Mouse (Mus musculus) thymus, postnatal 0 days (tissue): ENCODE data around the gene Higd1a. TPM values are rescaled to one million over a fixed set of nuclear protein-coding genes. Genes with fewer than 3 reads are reported as not detected.

Experiments
- DNase-seq: peaks from one replicate; pipeline ENCODE4 v3.0.0-alpha.2; 2015; ENCODE audit warnings: low spot score
- polyA plus RNA-seq: library from polyadenylated mRNA; unstranded; fragments of >200 nt; fragmentation: Nextera tagmentation; extraction: Ambion mirVana; gene quantifications from 2 replicates; pipeline ENCODE4 v1.2.1, GENCODE M21; 2015

The Higd1a gene
- polyA plus RNA-seq, 1 experiment from 2014 or later: 142 TPM

- DNase-seq: no peak
Observed at GRCm38 (mm10) chr9:121798887-121799520, 59.2 kb downstream of the Higd1a start.

Other genes with a start within 250 kb of the Higd1a start
- gene Lyzl4, start 216.3 kb downstream of the Higd1a start, polyA plus RNA-seq: 1.2 and 1.3 TPM in 2 replicates
- gene Vipr1, start 215.6 kb downstream of the Higd1a start, polyA plus RNA-seq: 1.3 and 1.4 TPM in 2 replicates
- gene Sec22c, start 152.9 kb downstream of the Higd1a start, polyA plus RNA-seq: 18.8 and 21.5 TPM in 2 replicates
- gene Ss18l2, start 148.0 kb downstream of the Higd1a start, polyA plus RNA-seq: 127 and 128 TPM in 2 replicates
- 71.0 and 83.5 TPM in 2 replicates for gene Nktr, start 139.2 kb downstream of the Higd1a start, polyA plus RNA-seq
- gene Zfp651, start 99.0 kb downstream of the Higd1a start, polyA plus RNA-seq: 1.9 and 2.4 TPM in 2 replicates
- 0.34 and 0.40 TPM in 2 replicates for gene Klhl40, start 80.8 kb downstream of the Higd1a start, polyA plus RNA-seq
- gene Hhatl, start 65.9 kb downstream of the Higd1a start, polyA plus RNA-seq: 0.40 and 0.51 TPM in 2 replicates
- 0.24 and 0.29 TPM in 2 replicates for gene Ccdc13, start 18.9 kb downstream of the Higd1a start, polyA plus RNA-seq
- gene Ackr2, start 40.0 kb upstream of the Higd1a start, polyA plus RNA-seq: 0.26 and 0.31 TPM in 2 replicates
- 0.31 and 0.40 TPM in 2 replicates for gene Cyp8b1, start 57.9 kb upstream of the Higd1a start, polyA plus RNA-seq
- 0.31 and 0.57 TPM in 2 replicates for gene Fam198a, start 92.6 kb upstream of the Higd1a start, polyA plus RNA-seq
- 5.8 and 6.2 TPM in 2 replicates for gene Pomgnt2, start 138.7 kb upstream of the Higd1a start, polyA plus RNA-seq